Mouse (Mus musculus) liver, postnatal 0 days (tissue): ENCODE results near the gene Ephb1.

ENCODE experiments used
- CTCF ChIP-seq: sonication (generic); IDR thresholded peaks from 2 replicates; pipeline ENCODE4 v1.5.1; 2016; ENCODE audit warnings: antibody characterized with exemption, low read depth
- EP300 ChIP-seq: IDR thresholded peaks from 2 replicates; pipeline ENCODE4 v1.6.1; 2016; ENCODE audit warnings: antibody characterized with exemption, low read depth, mild to moderate bottlenecking

DNA sequence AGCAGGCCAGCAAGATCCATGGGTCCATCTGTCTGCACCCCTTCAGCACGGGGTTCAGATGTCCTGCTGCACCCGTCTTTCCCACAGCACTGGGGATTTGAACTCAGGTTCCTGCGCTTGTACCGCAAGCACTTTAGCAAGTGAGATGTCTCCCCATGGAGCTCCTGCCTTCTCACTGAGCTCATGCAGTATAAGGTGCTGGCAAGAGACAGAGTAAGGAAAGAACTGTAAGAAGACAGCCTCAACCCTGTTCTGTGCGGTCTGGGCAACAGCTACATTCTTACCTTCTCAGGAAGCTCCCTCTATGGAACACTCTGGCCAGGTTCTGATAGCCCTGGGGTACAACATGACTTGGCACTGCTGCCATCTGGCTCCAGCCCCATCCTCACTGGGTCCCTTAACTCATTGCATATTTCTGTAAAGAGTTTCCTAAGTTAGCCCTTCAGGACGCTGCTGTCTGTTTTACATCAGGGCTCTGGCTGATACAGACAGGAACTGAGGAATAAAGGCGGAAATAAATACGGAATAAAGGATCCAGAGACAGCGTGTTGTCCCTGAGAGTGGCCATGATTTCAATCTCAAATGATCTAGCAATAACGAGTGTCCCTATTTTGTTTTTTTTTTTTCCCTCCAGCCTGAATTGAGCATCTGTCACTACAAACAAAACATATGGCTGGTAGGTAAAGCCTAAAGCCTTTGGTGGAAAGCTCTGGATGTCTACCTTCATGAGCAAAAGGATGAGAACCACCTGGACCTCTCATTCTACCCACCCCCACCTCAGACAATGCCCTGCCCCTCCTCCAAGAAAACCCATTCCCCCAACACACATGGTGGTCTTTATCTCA, 10.2 kb downstream of the Ephb1 start:
- no peak for TF ChIP-seq CTCF
- TF ChIP-seq EP300: no peak
